Mouse (Mus musculus) kidney, adult 2 months (tissue): ENCODE results near the gene Atl3.

Experiments
- CTCF ChIP-seq: fragments of 200-500 bp; conservative IDR thresholded peaks from 2 replicates; pipeline ENCODE4 v1.5.1; 2011; ENCODE audit warnings: low read depth, mild to moderate bottlenecking, control low read depth, low read length, moderate library complexity, mixed read lengths; ENCODE audit not compliant: insufficient read depth, insufficient read length
- POLR2A ChIP-seq: fragments of 200-500 bp; IDR thresholded peaks from one replicate; pipeline ENCODE4 v1.6.1; 2011; ENCODE audit warnings: low read depth, low read length, control low read depth

DNA sequence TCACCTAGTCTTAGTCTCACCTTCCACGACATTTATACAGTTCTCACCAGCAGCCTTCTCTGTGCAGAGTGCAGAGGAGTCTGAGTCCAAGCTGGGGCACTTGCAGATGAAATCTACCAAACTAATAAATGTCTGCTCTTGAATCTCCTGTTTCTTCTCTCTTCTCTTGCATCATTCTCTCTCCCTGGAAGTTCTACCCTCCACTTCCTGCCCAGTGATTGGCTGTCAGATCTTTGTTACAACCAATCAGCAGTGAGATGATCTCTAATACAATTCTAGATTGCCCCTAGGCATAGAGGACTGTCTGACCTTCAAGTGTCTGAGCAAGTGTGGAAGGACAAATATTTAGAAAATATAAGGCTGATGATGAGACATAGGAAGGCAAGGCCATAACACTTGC is 82.3 kb downstream of the Atl3 start:
- no peak for TF ChIP-seq POLR2A
- no peak for TF ChIP-seq CTCF
